Mouse (Mus musculus) cerebellum, adult 2 months (tissue): ENCODE measurements around the gene Smarcd2.

ENCODE experiments used
- CTCF ChIP-seq: fragments of 200-500 bp; IDR thresholded peaks from 2 replicates; pipeline ENCODE4 v1.5.1; 2011; ENCODE audit warnings: low read depth, mild to moderate bottlenecking, control low read depth, low read length, moderate library complexity, borderline replicate concordance; ENCODE audit not compliant: insufficient read depth
- POLR2A ChIP-seq: fragments of 200-500 bp; IDR thresholded peaks from 2 replicates; pipeline ENCODE4 v1.6.1; 2011; ENCODE audit warnings: low read length, control low read depth, borderline replicate concordance; ENCODE audit not compliant: insufficient read depth

DNA sequence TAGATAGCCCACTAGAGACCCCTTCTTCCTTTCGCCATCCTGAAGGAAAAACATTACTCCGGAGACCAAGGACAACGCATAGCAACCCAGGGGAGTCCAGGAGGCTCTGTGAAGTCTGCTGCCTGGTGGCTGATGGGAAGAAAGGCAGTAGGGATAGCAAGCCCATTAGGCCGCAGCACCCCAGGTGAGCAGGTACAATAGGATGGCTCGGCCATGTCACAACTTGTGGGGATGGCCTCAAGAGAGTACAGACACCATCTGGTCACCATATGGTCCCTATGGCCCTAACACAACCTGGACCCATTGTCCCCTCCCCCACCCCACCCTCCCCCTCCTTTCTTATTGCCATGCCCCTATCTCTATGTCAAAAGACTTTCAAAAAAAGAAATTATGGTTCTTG is 4.9 kb downstream of the Smarcd2 start:
- TF ChIP-seq CTCF (no peak; the same call in 1 of the 2 replicates), POLR2A (no peak)
